In genomic region chr17:30490601-30491000, GRCm38 (mm10) we compare ENCODE assay signal across 21 mouse cellular contexts.
"Had no signal": no experiment of that assay in that cellular context is flagged by ENCODE, and none has a peak within 500 bp of the region (broad histone marks: within the 10 kb centered on the region; RNA-seq: fewer than 3 reads in every experiment).

No protein-coding gene starts in this region.

- DNase-seq: kidney, adult 18-20 months; kidney, adult 9 months; kidney, postnatal 14 days; kidney, postnatal 4 days; left cerebral cortex, postnatal 4 days; liver, postnatal 0 days; lung, embryonic 14.5 days; retina, postnatal 1 day; right cerebral cortex, postnatal 25 days; spleen, adult 18-20 months; thymus, postnatal 25 days had no signal

- H3K4me3 ChIP-seq: limb, embryonic 12.5 days; limb, embryonic 15.5 days; myocyte; neural tube, embryonic 13.5 days; stomach, embryonic 15.5 days had no signal

- H3K9ac ChIP-seq: limb, embryonic 12.5 days; limb, embryonic 15.5 days; liver, embryonic 14.5 days; liver, postnatal 0 days; lung, embryonic 14.5 days; neural tube, embryonic 13.5 days; stomach, embryonic 15.5 days had no signal

- H3K4me2 ChIP-seq: limb, embryonic 12.5 days; limb, embryonic 15.5 days; liver, embryonic 11.5 days; lung, embryonic 14.5 days; neural tube, embryonic 13.5 days; stomach, embryonic 15.5 days had no signal

- H3K9me3 ChIP-seq: limb, embryonic 12.5 days; limb, embryonic 15.5 days; neural tube, embryonic 13.5 days; stomach, embryonic 15.5 days had no signal

- H3K27ac ChIP-seq: limb, embryonic 12.5 days; limb, embryonic 15.5 days; liver, embryonic 14.5 days; macrophage; neural tube, embryonic 13.5 days; stomach, embryonic 15.5 days had no signal

- H3K27me3 ChIP-seq: limb, embryonic 12.5 days; limb, embryonic 15.5 days; neural tube, embryonic 13.5 days; stomach, embryonic 15.5 days had no signal

- H3K36me3 ChIP-seq: limb, embryonic 15.5 days had no signal

- ATAC-seq: intestine, embryonic 16.5 days; liver, postnatal 0 days; lung, postnatal 0 days had no signal

- H3K4me1 ChIP-seq: limb, embryonic 12.5 days; limb, embryonic 15.5 days; stomach, embryonic 15.5 days had no signal
